Comparison of ENCODE assay signal across 1 mouse cellular context in the genomic region with DNA sequence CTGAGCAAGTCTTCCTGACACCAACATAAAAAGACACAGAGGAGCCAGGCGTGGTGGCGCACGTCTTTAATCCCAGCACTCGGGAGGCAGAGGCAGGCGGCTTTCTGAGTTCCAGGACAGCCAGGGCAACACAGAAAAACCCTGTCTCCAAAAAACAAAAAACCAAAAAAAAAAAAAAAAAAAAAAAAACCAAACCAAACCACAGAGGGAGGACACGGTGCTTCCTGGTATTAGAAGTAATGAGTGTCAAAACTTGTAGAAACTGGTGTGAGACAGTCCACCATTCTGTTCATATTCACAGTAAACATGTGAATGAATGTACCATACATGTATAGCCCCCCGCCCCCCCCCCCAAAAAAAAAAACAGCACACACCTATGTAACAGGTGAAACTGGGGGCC.
A peak's percentile ranks its signal among the peaks of the same experiment; 100 is the strongest.
TF ChIP-seq lines count a peak whose summit lies in the region.

No protein-coding gene starts in this region.

TF ChIP-seq in CH12.LX, 34 proteins besides CTCF, POLR2A, EP300 and RAD21:
- TF ChIP-seq SMC3 (IDR thresholded peaks at IDR 0.05; ENCODE audit: low read depth, low read length), result no peak
- TF ChIP-seq ZNF384 (IDR thresholded peaks at IDR 0.05; ENCODE audit: low read depth, low read length), result peak; percentile 46
